8 mouse cellular contexts compared by ENCODE assay signal in genomic region chr17:50136060-50136459, GRCm38 (mm10). TPM values are rescaled to one million over a fixed set of nuclear protein-coding genes. Genes with fewer than 3 reads are reported as not detected.
A peak's percentile ranks its signal among the peaks of the same experiment; 100 is the strongest.
DNase-seq lines count a peak whose midpoint lies in the region; ATAC-seq and TF ChIP-seq lines count a peak whose summit lies in the region.

No protein-coding gene starts in this region.

- no peaks in the 10 kb centered on the region for H3K27me3 ChIP-seq in forebrain, embryonic 16.5 days (replicated peaks; ENCODE audit: control insufficient read depth, insufficient read depth, low read length)
- no peaks in the 10 kb centered on the region for H3K27me3 ChIP-seq in forebrain, embryonic 10.5 days (ENCODE audit: poor library complexity, severe bottlenecking)
- no peaks in the 10 kb centered on the region for H3K27me3 ChIP-seq in forebrain, postnatal 0 days (ENCODE audit: insufficient read depth, low read length)

- ATAC-seq in forebrain, embryonic 16.5 days: 0 out of 2 replicates have a peak, but pooled peaks have one; percentile 43
- ATAC-seq in forebrain, postnatal 0 days: no peak

- no peak overlapping the region for H3K4me3 ChIP-seq in forebrain, embryonic 16.5 days (replicated peaks; ENCODE audit: low read length)
- H3K4me3 ChIP-seq in forebrain, embryonic 10.5 days: no peak overlapping the region
- no peak overlapping the region for H3K4me3 ChIP-seq in bone marrow, adult 2 months (replicated peaks; ENCODE audit: control insufficient read depth, low read depth, low read length)
- no peak overlapping the region for H3K4me3 ChIP-seq in forebrain, postnatal 0 days (ENCODE audit: low read depth, low read length)

- H3K27ac ChIP-seq in forebrain, embryonic 16.5 days (ENCODE audit: low read length): no peak overlapping the region
- no peak overlapping the region for H3K27ac ChIP-seq in forebrain, embryonic 10.5 days
- H3K27ac ChIP-seq in bone marrow, adult 2 months (ENCODE audit: control insufficient read depth, insufficient read depth, low read depth, low read length, poor library complexity): peak overlapping the region; percentile 51; the same call in 1 of the 2 replicates
- no peak overlapping the region for H3K27ac ChIP-seq in forebrain, postnatal 0 days (ENCODE audit: low read depth, low read length)

- no peak overlapping the region for H3K4me2 ChIP-seq in forebrain, embryonic 16.5 days (ENCODE audit: low read length)
- H3K4me2 ChIP-seq in forebrain, postnatal 0 days (ENCODE audit: low read depth): no peak overlapping the region

- no peaks in the 10 kb centered on the region for H3K9me3 ChIP-seq in forebrain, embryonic 16.5 days (ENCODE audit: control insufficient read depth, low read length)
- no peaks in the 10 kb centered on the region for H3K9me3 ChIP-seq in forebrain, embryonic 10.5 days
- no peaks in the 10 kb centered on the region for H3K9me3 ChIP-seq in forebrain, postnatal 0 days (ENCODE audit: low read length)

- peak; percentile 11; the same call in 1 of the 2 replicates for TF ChIP-seq CTCF in bone marrow, adult 2 months (IDR thresholded peaks at IDR 0.05; ENCODE audit: control insufficient read depth, insufficient read depth, low read length)
- TF ChIP-seq CTCF in forebrain, postnatal 0 days (IDR thresholded peaks at IDR 0.05; ENCODE audit: low read depth): no peak

- 70% methylated on average over 9 of the region's 9 CpGs for WGBS in forebrain, embryonic 16.5 days
- 90% methylated on average over 9 of the region's 9 CpGs for WGBS in forebrain, embryonic 10.5 days
- WGBS in bone marrow, adult 2 months: 6% methylated on average over 9 of the region's 9 CpGs
- 71% methylated on average over 9 of the region's 9 CpGs for WGBS in forebrain, postnatal 0 days

- no peaks in the 10 kb centered on the region for H3K36me3 ChIP-seq in forebrain, embryonic 16.5 days (ENCODE audit: control insufficient read depth, insufficient read depth)
- no peaks in the 10 kb centered on the region for H3K36me3 ChIP-seq in forebrain, embryonic 10.5 days (replicated peaks)
- no peaks in the 10 kb centered on the region for H3K36me3 ChIP-seq in forebrain, postnatal 0 days (ENCODE audit: insufficient read depth)

- TF ChIP-seq POLR2A in bone marrow, adult 2 months (IDR thresholded peaks at IDR 0.05; ENCODE audit: borderline replicate concordance, control insufficient read depth, low read depth, low read length): no peak

- no peak overlapping the region for H3K9ac ChIP-seq in forebrain, embryonic 16.5 days (replicated peaks; ENCODE audit: low read depth, low read length)
- no peak overlapping the region for H3K9ac ChIP-seq in forebrain, postnatal 0 days

- no peak for DNase-seq in forebrain, embryonic 10.5 days (ENCODE audit: extremely low spot score, low spot score)
- DNase-seq in kidney, adult 8-10 months: peak; percentile 51 to 66
- DNase-seq in lung, postnatal 10 days: peak; percentile 72
- DNase-seq in thymus, postnatal 10 days (ENCODE audit: low spot score in 2 of 2): peak; percentile 57 to 61
- no peak for DNase-seq in layer of hippocampus, adult 11-12 months (ENCODE audit: low spot score)
- no peak for DNase-seq in forebrain, postnatal 0 days

- H3K4me1 ChIP-seq in forebrain, embryonic 16.5 days (replicated peaks; ENCODE audit: control insufficient read depth, insufficient read depth, low read length): no peaks in the 10 kb centered on the region
- peaks cover 26% of the 10 kb centered on the region for H3K4me1 ChIP-seq in forebrain, embryonic 10.5 days
- H3K4me1 ChIP-seq in bone marrow, adult 2 months (ENCODE audit: control insufficient read depth, insufficient read depth, low read length): no peaks in the 10 kb centered on the region; the same call in 1 of the 2 replicates
- no peaks in the 10 kb centered on the region for H3K4me1 ChIP-seq in forebrain, postnatal 0 days (ENCODE audit: insufficient read depth)

RNA-seq across cellular contexts. Expression of gene Rftn1, which starts 54.4 kb away (rescaled TPM):
- 17.8 and 24.6 TPM in 2 replicates for polyA plus RNA-seq in forebrain, embryonic 16.5 days (2015; fragmentation: Nextera tagmentation; extraction: Ambion mirVana)
- polyA plus RNA-seq in forebrain, embryonic 10.5 days (2016; fragmentation: Nextera tagmentation; extraction: Ambion mirVana): 8.3 and 10.2 TPM in 2 replicates
- 10.1 and 18.0 TPM in 2 replicates for polyA plus RNA-seq in bone marrow, adult 2 months (2011; ENCODE audit: insufficient read depth, insufficient read length, low replicate concordance, missing spikeins)
- total RNA-seq in forebrain, postnatal 0 days (2014; rRNA removed): 30.6 and 58.3 TPM in 2 replicates
- 13.4 and 27.4 TPM in 2 replicates for polyA plus RNA-seq in forebrain, postnatal 0 days (2015; fragmentation: Nextera tagmentation; extraction: Ambion mirVana)

Comparison
In these comparisons a context has a peak if more than half of its experiments do, and no peak if none do; other contexts are left out.
1. DNase-seq: peak in kidney, adult 8-10 months (2 of 2), lung, postnatal 10 days (single experiment) and thymus, postnatal 10 days (2 of 2); none in forebrain, embryonic 10.5 days (single experiment), layer of hippocampus, adult 11-12 months (single experiment) and forebrain, postnatal 0 days (single experiment).